Mouse (Mus musculus): Measurements from ENCODE around the gene Trappc1. TPM values are rescaled to one million over a fixed set of nuclear protein-coding genes. Genes with fewer than 3 reads are reported as not detected.

Trappc1 gene
- polyA plus RNA-seq (2017; shearing (Covaris generic)): 112 TPM

GRCm38 (mm10) chr11:69323667-69324111, at the start of gene Trappc1, which contains the start of gene Cntrob:
Gene Trappc1 (plus strand): TSS chr11:69323980.
Gene Cntrob (minus strand): TSS chr11:69323775.

DNA sequence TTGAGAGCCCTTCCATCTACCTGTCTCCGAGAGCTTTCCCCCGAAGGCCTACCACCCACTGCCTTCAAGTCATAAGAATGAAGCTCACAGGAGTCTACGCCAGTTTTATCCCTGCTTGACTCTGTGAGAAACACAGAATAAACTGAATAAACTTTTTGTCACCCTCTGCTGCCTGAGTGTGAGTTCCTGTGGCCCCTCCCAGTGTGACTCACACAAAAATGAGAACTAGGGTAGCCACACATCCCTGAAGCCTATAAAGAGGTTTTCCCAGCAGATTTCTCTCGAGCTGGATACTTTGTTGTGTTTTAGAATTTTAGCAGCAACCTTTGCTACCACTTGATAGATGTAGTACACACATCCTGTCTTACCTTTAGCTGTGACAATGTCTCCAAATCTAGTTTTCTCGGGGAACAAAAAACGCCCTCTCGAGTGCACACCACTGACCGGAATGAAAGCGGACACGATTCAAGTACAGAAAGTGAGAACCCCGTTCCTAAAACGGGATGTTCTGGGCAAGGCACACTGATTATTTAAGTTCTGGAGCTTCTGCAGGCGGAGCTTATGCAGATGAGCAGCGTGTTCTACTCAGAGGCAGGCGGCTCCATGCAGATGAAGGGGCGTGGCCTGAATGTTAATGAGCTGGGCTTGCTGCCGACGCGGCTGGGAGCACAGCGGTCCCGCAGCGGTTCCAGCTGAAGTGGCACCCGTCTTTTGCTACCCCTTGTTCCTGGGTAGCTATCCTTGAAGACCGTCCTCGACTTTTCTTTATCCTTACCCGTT, 2.0 kb downstream of the Trappc1 start, which contains the start of gene Kcnab3:
Kcnab3 (plus strand) TSS at position 631 of the 780 bp plus-strand sequence.

GRCm38 (mm10) chr11:69340161-69341131, 16.7 kb downstream of the Trappc1 start, which contains the start of gene Rnf227:
Gene Rnf227 (plus strand): TSS chr11:69340461.

GRCm38 (mm10) chr11:69369215-69369989, 45.6 kb downstream of the Trappc1 start, which contains the start of gene Chd3:
Gene Chd3 (minus strand): TSS chr11:69369406.

Other genes starting within 250 kb of the Trappc1 start
- 36.7 TPM for gene Vamp2, start 235.5 kb upstream of the Trappc1 start, polyA plus RNA-seq (2017; shearing (Covaris generic))
- 14.7 TPM for gene Per1, start 228.8 kb upstream of the Trappc1 start, polyA plus RNA-seq (2017; shearing (Covaris generic))
- gene Hes7, start 203.6 kb upstream of the Trappc1 start, polyA plus RNA-seq (2017; shearing (Covaris generic)): not detected
- not detected for gene 9130213A22Rik, start 201.4 kb upstream of the Trappc1 start, polyA plus RNA-seq (2017; shearing (Covaris generic))
- 0.46 TPM for gene Aloxe3, start 198.1 kb upstream of the Trappc1 start, polyA plus RNA-seq (2017; shearing (Covaris generic))
- not detected for gene Alox12b, start 167.0 kb upstream of the Trappc1 start, polyA plus RNA-seq (2017; shearing (Covaris generic))
- 7.9 TPM for gene Alox8, start 126.1 kb upstream of the Trappc1 start, polyA plus RNA-seq (2017; shearing (Covaris generic))
- 0.24 TPM for gene Gucy2e, start 86.9 kb upstream of the Trappc1 start, polyA plus RNA-seq (2017; shearing (Covaris generic))
- gene Cntrob, start 205 bp upstream of the Trappc1 start, polyA plus RNA-seq (2017; shearing (Covaris generic)): 16.9 TPM
- 2.9 TPM for gene Kcnab3, start 2.3 kb downstream of the Trappc1 start, polyA plus RNA-seq (2017; shearing (Covaris generic))
- gene Rnf227, start 16.5 kb downstream of the Trappc1 start, polyA plus RNA-seq (2017; shearing (Covaris generic)): 4.7 TPM
- 60.6 TPM for gene Chd3, start 45.4 kb downstream of the Trappc1 start, polyA plus RNA-seq (2017; shearing (Covaris generic))
- 146 TPM for gene Naa38, start 71.5 kb downstream of the Trappc1 start, polyA plus RNA-seq (2017; shearing (Covaris generic))
- 38.7 TPM for gene Cyb5d1, start 71.7 kb downstream of the Trappc1 start, polyA plus RNA-seq (2017; shearing (Covaris generic))
- 1.2 TPM for gene Tmem88, start 74.3 kb downstream of the Trappc1 start, polyA plus RNA-seq (2017; shearing (Covaris generic))
- gene Kdm6b, start 89.7 kb downstream of the Trappc1 start, polyA plus RNA-seq (2017; shearing (Covaris generic)): 4.3 TPM
- not detected for gene Dnah2, start 225.1 kb downstream of the Trappc1 start, polyA plus RNA-seq (2017; shearing (Covaris generic))
- 0.36 TPM for gene Efnb3, start 236.2 kb downstream of the Trappc1 start, polyA plus RNA-seq (2017; shearing (Covaris generic))

Data from CD4-positive, CD25-positive, alpha-beta regulatory T cell, adult 9 weeks (primary cell).